Mouse (Mus musculus) spleen, adult 12 weeks (tissue): ENCODE data around the gene Nptn.
"Not testable (repeated sequence)": the region's sequence is repeated elsewhere in the genome, so short reads cannot be mapped to it uniquely, and the experiment has no call there.

Experiments
- DNase-seq: peaks from one replicate; pipeline ENCODE4 v3.0.0; 2022; ENCODE audit warnings: low spot score

The Nptn gene

GRCm38 (mm10) chr9:58565945-58566344 is 16.1 kb upstream of the Nptn start:
- not testable (repeated sequence) for DNase-seq

GRCm38 (mm10) chr9:58567682-58568081 is 14.4 kb upstream of the Nptn start:
- no peak for DNase-seq

- DNase-seq, result no peak
Observed at GRCm38 (mm10) chr9:58571001-58571400, 11.0 kb upstream of the Nptn start.

- peak; percentile 53 for DNase-seq
Observed at GRCm38 (mm10) chr9:58578669-58579068, 3.4 kb upstream of the Nptn start.

GRCm38 (mm10) chr9:58580453-58581195 is 1.4 kb upstream of the Nptn start:
- DNase-seq, result not testable (repeated sequence)

DNA sequence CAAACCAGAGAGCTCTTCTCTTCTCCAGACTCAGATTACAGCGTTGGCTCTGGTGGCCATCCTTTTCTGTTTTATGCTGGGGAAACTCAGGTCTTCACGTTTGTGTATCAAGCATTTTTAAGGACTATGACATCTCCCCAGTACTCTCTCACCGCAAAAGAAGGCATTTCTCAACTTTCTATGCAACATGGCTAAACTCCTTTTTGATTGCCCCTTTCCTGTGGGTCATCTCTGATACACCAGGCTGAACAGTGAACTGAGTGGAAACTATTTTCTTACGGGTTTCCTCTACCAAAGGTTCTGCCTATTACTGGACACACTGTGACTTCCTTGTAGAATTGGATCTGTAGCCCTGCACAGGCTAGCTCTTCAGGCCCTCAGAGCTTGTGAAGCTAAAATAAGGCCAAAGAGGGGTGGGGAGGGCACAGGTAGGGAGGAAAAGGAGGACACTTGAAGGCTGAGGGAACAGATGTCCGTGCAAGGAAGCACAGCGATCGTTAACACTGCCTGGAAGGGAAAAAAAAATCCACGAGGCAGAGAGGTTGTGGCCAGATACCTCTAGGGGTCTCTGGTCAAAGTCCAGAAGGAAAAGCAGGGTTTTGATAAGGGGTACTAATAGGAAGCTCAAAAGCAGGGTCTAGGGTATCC is 633 bp upstream of the Nptn start:
- no peak for DNase-seq

- peak; percentile 15 for DNase-seq
Observed at GRCm38 (mm10) chr9:58582581-58583266, 684 bp downstream of the Nptn start.

- peak; percentile 17 for DNase-seq
Observed at GRCm38 (mm10) chr9:58583267-58583641, 1.2 kb downstream of the Nptn start.

DNA sequence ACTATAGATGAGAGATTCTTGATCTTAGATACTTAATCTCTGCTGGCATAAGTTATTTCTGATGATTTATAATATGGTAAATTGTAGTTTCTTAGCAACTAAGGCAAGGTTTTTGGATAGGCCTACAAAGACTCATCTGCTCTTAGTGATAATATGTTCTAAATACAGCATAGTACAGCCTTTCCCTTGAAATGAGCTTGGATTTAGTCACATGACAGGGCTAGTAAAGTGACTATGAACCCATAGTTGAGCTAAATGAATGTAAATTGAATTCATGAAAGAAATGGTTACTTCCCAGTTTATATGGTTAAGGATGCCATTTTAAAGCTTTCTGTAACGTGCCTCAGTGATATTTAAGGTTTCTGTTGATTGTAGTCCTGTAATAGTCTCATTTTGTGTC is 2.3 kb downstream of the Nptn start:
- DNase-seq, result no peak

- DNase-seq, result no peak
Observed at GRCm38 (mm10) chr9:58588657-58589056, 6.6 kb downstream of the Nptn start.

- DNase-seq, result no peak
Observed at GRCm38 (mm10) chr9:58595313-58595712, 13.3 kb downstream of the Nptn start.

DNA sequence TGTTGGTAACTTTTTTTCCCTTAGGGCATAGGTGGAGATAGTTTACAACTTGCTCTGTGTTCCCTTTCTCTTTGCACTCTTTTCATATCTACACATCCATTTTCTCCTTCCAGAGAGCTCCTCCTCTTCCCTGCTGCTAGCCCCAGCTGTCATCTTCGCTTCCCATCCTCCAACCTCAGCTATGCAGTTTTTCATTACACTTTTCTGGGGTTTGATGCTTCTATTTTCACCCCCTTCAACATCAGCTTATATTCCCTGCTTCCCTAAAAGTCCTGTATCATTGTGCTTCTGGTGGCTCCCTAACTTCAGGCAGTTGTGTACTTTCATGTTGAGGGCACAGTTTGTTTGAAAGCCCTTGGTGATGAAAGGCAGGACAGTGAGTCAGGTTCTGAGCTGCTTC is 31.8 kb downstream of the Nptn start:
- no peak for DNase-seq

DNA sequence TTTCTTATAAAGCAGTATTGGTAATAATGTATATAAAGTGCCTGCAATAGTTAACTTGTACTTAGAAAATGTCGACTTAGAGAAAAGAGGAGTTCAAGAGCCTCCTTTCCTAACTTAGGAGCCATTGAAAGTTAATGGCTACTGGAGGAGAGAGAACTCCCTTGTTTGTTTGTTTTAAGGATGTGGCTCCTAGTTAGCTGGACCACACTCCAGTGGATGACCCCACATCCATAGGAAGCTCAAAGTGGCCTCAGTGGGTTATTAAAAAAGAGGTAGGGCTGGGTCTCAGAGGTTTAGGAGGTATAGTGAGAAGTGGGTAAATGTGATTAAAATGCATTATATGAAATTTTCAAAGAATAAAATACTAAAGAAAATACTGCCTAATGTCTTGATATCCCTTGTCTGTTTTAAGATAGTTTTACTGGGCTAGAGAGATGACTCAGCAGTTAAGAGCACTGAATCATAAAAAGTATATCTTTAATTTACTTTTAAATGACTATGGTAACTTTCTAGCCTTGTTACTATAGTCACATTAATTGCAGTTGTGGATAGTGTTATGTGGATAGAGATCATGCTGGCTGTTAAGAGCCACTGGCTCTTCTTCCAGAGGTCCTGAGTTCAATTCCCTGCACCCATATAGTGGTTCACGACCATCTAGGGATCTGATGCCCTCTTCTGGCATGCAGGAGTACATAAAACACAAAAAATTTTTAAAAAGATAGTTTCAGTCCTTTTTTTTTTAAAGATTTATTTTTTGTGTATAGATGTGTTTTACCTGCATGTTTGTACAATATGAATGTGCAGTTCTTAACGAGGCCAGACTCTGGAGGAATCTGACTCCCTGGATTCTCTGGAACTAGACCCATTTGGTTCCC is 33.3 kb downstream of the Nptn start:
- DNase-seq, result no peak

DNA sequence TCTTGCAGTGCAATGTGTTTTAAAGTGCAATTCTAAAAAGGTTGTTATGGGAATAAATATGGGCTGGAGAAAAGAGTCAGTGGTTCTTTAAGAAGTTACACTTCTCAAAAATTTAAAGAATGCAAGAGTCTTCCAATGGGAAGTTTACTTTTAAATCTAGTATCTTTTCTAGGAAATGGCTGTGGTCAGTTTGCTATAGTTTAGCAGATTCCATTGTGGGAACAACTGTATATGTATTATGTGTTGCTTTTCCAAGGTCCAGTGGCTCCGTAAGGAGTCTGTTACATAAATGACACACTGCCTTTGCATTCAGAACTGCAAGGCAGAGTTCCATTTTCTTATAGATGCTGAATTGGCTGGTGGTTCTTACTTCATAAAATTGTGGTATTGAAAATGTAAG is 41.0 kb downstream of the Nptn start:
- DNase-seq, result no peak

- no peak for DNase-seq
Observed at GRCm38 (mm10) chr9:58627197-58627596, 45.2 kb downstream of the Nptn start.

- no peak for DNase-seq
Observed at GRCm38 (mm10) chr9:58630441-58630840, 48.4 kb downstream of the Nptn start.

- no peak for DNase-seq
Observed at GRCm38 (mm10) chr9:58648406-58649264, 66.6 kb downstream of the Nptn start.

- DNase-seq, result no peak
Observed at GRCm38 (mm10) chr9:58649265-58649626, 67.2 kb downstream of the Nptn start.

DNA sequence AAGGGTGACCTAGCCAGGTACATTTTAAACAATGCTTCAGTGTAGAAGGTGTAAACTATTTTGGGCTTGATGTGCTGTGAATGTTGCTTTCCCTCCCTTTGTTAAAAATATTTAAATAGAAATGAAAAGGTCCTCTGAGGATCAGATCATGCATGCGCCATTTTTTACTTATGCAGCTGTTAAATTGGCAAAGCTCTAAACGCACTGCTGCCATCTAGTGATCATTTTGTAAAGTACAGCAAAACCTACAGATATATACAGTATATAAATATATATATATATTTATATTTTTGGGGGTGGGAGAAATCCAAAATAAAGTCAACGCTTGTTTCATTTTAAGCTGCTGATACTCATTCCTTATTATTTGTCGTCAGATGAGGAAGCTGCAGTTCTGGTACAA is 70.0 kb downstream of the Nptn start:
- DNase-seq, result no peak

- DNase-seq, result no peak
Observed at GRCm38 (mm10) chr9:58654494-58654893, 72.5 kb downstream of the Nptn start.

DNA sequence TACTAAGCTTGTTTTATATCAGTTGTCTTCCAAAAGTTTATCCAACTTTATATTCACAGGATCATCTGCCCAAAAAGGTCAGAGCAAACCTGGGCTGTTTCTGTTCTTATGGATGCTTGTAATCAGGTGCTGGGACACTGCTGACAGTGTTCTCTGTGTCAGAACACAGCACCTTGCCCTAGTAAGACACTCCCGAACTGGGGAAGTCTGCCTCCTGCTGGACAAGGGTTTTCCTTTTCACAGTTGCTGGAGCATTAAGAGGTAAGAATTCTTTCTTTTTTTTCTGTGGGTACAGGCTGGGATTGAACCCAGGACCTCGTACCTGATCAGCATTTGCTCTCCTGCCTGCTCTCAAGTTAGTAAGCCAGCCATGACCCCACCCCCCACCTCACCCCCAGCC is 74.4 kb downstream of the Nptn start:
- peak; percentile 51 for DNase-seq
